Mouse (Mus musculus): ENCODE data around the gene Carmil1.

Gene Carmil1

GRCm38 (mm10) chr13:24037502-24037901, 243.1 kb downstream of the Carmil1 start:
- no peak for DNase-seq (ENCODE audit: low spot score)

GRCm38 (mm10) chr13:24036150-24036549, 244.4 kb downstream of the Carmil1 start:
- no peak for DNase-seq (ENCODE audit: low spot score)

- no peak for DNase-seq (ENCODE audit: low spot score)
These were observed 253.1 kb downstream of the Carmil1 start for GRCm38 (mm10) chr13:24027191-24028170.

GRCm38 (mm10) chr13:24018515-24018914, 262.1 kb downstream of the Carmil1 start:
- no peak for DNase-seq (ENCODE audit: low spot score)

- no peak for DNase-seq (ENCODE audit: low spot score)
These were observed 275.1 kb downstream of the Carmil1 start for GRCm38 (mm10) chr13:24005528-24005927.

GRCm38 (mm10) chr13:24001797-24002196, 278.8 kb downstream of the Carmil1 start:
- no peak for DNase-seq (ENCODE audit: low spot score)

- DNase-seq (ENCODE audit: low spot score), result no peak
These were observed 279.5 kb downstream of the Carmil1 start for GRCm38 (mm10) chr13:24001081-24001480.

GRCm38 (mm10) chr13:23998826-23999225, 281.8 kb downstream of the Carmil1 start:
- no peak for DNase-seq (ENCODE audit: low spot score)

- no peak for DNase-seq (ENCODE audit: low spot score)
These were observed 285.8 kb downstream of the Carmil1 start for GRCm38 (mm10) chr13:23994756-23995155.

GRCm38 (mm10) chr13:23994024-23994423, 286.6 kb downstream of the Carmil1 start:
- DNase-seq (ENCODE audit: low spot score), result no peak

- peak; percentile 8 for DNase-seq (ENCODE audit: low spot score)
These were observed 289.7 kb downstream of the Carmil1 start, which contains the start of gene Scgn for GRCm38 (mm10) chr13:23990928-23991327. TSS of gene Scgn (minus strand) at chr13:23991214.

- DNase-seq (ENCODE audit: low spot score), result no peak
These were observed 290.1 kb downstream of the Carmil1 start for GRCm38 (mm10) chr13:23990451-23990850.

- no peak for DNase-seq (ENCODE audit: low spot score)
These were observed 295.5 kb downstream of the Carmil1 start for GRCm38 (mm10) chr13:23985130-23985529.

GRCm38 (mm10) chr13:23972271-23972670, 308.3 kb downstream of the Carmil1 start:
- no peak for DNase-seq (ENCODE audit: low spot score)

- no peak for DNase-seq (ENCODE audit: low spot score)
These were observed 308.7 kb downstream of the Carmil1 start for GRCm38 (mm10) chr13:23971870-23972269.

GRCm38 (mm10) chr13:23964909-23965308, 315.7 kb downstream of the Carmil1 start:
- no peak for DNase-seq (ENCODE audit: low spot score)
